Mouse (Mus musculus) right cerebral cortex, postnatal 36 days (tissue): ENCODE measurements around the gene Gadd45g.

ENCODE experiments used
- DNase-seq, 2 experiments: peaks; one replicate each; pipeline ENCODE4 v3.0.0; 2022; ENCODE audit warnings: low spot score in 2 of 2, mixed read lengths in 1 of 2

The Gadd45g gene

GRCm38 (mm10) chr13:51846301-51846867 is at the start of gene Gadd45g:
Gene Gadd45g (plus strand): TSS chr13:51846678.
- peak; percentile 95 to 96 for DNase-seq

GRCm38 (mm10) chr13:51797899-51798746 is 48.4 kb upstream of the Gadd45g start:
- DNase-seq: no peak

DNA sequence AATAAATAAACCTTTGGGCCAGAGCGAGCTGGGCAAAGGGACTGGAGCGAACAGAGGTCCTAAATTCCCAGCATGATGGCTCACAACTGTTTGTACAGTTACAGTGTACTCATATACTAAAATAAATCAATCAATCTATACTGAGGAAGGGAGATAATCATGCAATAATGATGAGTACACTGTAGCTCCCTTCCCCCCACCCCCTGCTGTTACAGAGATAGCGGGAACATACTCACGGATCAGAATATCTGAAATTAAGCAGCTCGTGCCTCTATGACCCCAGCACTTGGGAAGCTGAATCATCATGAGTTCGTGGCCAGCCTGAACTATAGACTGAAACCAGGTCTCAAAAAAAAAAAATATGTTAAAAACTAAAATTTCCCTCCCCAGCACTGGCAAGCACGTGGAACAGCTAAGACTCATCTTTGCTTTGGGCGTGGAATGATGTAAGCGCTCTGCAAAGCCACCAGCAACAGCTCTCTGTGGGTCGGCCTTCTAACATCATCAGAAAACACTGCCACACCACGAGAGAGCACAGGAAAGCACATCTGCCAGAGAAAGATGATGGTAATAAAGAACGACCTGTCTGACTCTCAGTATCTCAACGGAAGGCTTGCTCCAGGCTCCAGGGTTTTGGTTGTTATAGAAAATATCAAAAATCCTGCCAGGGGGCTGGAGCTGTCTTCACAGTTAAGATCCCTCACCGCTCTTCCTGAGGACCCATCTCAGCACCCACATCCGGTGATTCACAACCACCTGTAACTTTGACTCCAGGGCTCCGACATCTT is 46.5 kb upstream of the Gadd45g start:
- no peak for DNase-seq

GRCm38 (mm10) chr13:51800921-51801320 is 45.6 kb upstream of the Gadd45g start:
- no peak for DNase-seq

GRCm38 (mm10) chr13:51805634-51806033 is 40.8 kb upstream of the Gadd45g start:
- DNase-seq: no peak

DNA sequence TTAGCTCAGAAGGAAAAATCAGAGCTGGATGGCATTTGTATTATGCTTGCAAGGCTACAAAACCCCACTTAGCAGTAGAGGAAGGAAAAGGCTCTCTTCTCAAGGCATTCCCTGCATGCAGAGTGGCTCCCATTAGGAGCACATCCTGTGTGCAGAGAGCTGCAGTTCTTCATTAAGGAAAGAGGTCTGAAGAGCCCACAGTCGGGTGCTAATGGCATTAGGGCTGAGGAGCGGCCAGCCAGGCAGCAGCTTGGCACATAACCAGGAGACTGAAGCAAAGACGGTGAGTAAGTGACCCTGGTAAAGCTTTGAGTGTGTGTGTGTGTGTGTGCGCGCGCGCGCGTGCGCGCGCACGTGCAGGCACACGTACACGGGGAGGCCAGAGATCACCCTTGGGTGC is 40.3 kb upstream of the Gadd45g start:
- no peak for DNase-seq

DNA sequence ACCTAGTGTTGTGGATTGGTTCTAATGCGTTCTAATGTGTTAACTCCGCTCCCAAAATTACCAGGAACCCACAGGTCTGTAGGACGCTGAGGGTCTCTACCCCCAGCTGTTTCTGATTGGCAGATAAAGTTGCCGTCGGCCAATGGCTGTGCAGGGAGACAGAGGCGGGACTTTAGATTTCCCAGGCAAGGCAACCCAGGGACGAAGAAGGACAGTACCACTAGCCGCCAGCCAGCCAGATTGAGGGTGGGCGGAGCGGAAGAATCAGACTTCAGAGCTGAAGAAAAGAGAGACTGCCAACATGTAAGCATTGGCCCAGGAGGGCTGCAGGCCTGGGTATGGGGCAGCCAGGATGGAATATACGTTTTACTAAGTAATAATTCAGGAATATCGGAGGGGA is 38.3 kb upstream of the Gadd45g start:
- DNase-seq: peak in 1 of 2 experiments; percentile 55

DNA sequence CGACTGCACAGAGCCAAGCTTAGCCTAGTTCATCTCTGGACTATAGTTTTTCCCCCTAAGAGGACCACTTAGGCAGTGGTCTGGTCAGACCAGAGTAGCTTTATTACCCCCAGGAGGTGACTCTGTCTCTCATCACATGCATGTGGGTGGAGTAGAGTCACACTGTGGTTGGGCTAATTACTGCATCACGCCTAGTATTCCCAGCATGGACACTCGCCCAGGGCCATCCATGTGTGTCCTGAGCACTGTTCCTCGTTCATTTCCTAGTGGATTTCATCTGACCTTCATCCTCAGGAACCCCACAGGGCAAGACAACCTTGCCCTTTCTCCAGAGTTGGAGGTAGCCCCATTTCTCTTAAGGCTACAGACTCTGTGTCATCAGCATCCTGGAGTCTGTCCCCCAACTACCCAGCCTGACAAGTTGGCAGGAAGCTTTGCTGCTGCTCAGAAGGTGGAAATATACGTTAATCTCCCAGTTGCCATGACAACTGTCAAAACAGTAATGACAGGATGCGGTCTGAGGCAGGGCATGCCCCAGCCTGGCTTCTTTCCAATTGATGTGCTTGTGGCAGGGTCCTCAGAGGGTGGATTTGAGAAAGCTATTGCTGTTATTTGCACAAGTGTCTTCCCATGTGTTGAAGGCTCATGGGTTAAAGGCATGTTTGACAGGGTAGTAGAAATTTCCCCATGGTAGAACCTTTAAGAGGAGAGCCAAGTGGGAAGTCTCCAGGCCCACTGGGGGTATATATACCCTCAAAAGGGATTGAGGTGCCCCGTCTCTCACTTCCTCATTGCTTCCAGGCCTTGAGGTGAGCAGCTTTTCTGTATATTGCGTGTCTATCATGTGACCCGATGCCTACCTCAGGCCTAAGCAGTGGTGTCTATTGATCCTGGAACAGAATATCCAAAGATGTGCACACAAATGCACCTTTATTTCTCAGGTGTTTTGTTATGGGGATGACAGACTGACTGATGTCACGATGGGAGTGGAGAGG is 32.6 kb upstream of the Gadd45g start:
- DNase-seq: no peak

DNA sequence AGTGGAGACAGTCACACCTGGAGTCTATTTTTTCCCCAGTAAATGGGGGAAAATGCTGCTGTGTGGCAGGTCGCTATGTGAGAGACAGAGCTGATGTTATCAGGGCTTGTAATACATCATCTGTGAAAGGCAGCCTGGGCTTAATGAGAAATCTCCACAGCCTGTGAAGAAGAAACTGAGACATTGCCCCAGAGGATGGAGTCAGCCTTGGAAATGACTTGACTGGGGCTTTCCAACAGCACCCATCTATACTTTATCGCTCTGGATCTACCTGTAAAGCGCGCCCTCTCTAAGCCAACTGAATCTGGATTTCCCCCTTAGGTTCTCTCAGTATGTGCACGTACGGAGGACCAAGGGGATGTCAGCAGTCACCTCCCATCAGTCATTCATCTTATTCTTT is 31.8 kb upstream of the Gadd45g start:
- no peak for DNase-seq

- no peak for DNase-seq
Measured at GRCm38 (mm10) chr13:51815865-51816504, 30.5 kb upstream of the Gadd45g start.

DNA sequence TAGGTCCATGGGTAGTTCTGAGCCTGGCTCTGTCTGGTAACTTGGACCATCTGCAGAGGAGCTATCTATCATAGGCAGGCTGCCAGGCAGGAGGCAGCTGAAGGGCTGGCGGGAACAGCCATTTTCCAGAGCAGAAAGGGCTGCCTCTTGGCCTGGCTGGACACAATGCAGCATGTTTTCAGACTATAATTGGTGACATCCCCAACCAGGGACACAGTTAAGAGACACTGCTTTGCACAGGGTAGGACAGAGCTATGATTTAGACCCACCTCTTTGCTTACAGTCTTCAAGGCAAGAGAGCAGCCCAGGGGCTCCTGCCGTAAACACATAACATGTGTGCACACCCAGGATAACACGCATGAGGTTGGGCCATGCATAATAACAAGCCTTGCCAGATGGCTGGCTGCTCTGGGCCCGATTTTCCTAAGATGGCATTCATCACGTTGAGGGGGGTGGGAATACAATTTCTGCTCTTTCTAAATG is 29.9 kb upstream of the Gadd45g start:
- no peak for DNase-seq

- no peak for DNase-seq
Measured at GRCm38 (mm10) chr13:51818170-51818943, 28.1 kb upstream of the Gadd45g start.

DNA sequence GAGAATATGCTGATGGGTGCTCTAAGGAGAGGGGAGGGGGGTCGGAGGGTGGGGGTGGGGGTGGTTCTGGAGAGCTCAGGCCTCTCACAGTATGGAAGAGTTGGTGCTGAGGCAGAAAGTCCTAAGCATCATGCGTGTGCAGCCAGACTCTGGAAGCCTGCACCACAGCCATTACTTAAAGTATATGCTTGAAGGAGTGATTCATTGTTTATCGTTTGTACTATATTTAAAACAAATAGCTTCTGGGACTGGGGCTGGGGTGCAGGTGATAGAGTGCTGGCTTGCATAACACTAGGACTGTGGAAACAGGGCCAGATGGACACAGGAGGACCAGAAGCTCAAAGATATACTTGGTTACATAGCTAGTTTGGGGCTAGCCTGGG is 27.5 kb upstream of the Gadd45g start:
- no peak for DNase-seq

DNA sequence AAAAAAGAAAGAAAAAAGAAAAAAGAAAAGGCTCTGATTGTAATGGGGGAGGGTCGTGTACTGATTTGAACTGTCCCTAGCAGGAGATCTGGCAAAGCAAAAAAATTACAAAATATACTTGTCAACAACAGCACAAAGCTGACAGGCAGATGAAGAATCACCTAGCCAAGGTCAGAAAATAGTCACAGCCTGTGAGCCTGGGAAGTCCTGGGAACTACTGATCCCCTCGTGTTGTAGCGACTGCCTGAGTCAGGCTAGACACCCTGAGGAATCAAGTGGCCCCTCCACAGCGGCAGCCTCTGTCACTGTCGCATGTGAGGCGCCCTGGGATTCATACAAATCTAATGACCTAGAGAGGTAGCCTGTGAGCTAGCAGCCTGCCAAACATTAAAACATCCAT is 27.1 kb upstream of the Gadd45g start:
- no peak for DNase-seq

DNA sequence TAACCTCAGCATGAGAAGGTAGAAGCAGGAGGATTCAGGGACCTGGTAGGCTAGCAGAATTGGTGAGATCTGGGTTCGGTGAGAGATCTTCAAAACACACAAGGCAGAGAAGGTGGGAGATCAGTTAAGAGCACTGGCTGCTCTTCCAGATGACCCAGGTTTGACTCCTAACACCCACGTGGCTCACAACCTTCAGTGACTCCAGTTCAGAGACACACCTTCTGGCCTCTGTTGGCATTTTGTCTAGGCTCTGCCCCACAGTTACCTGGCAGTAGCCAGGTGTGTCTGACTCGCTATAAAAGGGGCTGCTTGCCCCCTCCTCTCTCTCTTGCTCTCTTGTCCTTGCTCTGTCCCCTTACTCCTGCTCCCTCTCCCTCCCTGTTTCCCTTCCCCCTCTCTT is 24.5 kb upstream of the Gadd45g start:
- DNase-seq: no peak

- DNase-seq: no peak
Measured at GRCm38 (mm10) chr13:51823822-51824495, 22.5 kb upstream of the Gadd45g start.

DNA sequence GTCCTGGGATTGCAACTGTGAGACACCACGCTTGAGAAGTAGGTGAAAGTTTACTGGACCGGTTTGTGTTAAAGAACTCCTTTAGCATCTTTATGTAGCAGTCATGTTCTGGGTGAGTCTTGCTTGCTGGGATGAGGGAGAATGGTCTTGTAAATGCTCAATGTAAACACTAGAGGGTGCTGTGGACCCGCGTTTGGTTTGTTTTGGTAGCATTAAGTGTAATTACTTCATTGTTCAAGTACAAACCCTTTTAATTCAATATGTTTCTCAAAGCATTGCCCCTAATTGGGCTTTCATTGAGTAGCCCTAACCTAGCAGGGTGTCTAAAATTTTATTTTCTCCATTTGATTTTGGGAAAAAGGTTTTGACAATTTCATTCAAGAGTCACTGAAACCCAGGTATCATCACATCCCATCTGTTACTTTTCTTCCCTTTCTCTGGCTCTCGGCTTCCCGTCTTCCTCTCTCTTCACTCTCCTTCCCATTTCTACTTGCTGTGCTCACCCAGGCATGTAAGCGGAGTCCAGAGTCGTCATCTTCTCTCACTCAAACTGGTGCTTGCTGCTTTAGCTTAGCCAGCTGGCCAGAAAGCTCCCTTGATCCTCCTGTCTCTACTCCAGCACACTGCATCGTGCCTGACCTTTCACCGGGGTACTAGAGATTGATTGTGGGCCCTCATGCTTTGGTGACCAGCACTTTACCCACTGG is 15.6 kb upstream of the Gadd45g start:
- no peak for DNase-seq

DNA sequence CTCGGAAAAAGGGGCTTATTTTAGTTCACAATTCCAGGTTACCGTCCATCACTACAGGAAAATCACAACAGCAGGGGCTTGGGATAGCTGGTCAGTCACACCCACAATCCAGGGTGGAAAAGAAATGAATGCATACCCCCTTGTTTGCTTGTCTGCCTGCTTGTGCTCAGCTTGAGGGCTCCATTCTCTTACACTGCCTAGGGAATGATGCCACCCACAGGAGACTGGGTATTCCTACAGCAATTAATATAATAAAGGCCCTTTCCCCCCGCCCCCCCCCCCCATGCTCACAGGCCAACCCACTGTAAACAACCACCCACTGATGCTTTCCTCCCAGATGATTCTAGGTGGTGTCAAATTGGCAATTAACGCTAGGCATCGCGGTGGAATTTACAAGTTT is 14.0 kb upstream of the Gadd45g start:
- DNase-seq: no peak

GRCm38 (mm10) chr13:51833611-51834010 is 12.9 kb upstream of the Gadd45g start:
- DNase-seq: no peak
